Comparison of ENCODE assay signal across 9 mouse cellular contexts in the genomic region with DNA sequence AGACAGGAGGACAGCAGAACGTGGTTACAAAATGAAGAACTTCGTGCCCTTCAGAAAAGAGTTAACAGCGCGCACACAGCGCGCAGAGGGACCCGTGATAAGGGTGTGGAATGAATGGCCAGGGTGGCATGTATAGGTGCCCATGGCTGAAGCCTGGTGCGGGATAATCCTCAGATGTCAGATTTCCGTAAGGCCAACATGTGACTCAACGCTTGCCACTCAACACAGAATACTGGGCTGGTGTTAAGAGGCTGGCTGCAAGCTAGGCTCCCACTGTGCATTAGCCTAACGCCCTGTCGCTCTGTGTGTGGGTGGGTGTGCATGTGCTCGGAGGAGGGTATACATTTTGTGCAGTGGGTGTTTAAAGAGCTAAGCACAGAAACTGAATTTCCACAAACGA. TPM values are rescaled to one million over a fixed set of nuclear protein-coding genes. Genes with fewer than 3 reads are reported as not detected.
DNase-seq lines count a peak whose midpoint lies in the region; ATAC-seq lines count a peak whose summit lies in the region.
"Had no signal": no experiment of that assay in that cellular context is flagged by ENCODE, and none has a peak within 500 bp of the region (broad histone marks: within the 10 kb centered on the region; RNA-seq: fewer than 3 reads in every experiment).

No protein-coding gene starts in this region.

- H3K4me3 ChIP-seq in embryonic facial prominence, embryonic 11.5 days (ENCODE audit: low read depth, low read length): no peak overlapping the region
- no peak overlapping the region for H3K4me3 ChIP-seq in embryonic facial prominence, embryonic 10.5 days
- peak overlapping the region; percentile 83 for H3K4me3 ChIP-seq in megakaryocyte, embryonic 14.5 days (replicated peaks)

- no peak overlapping the region for H3K9ac ChIP-seq in embryonic facial prominence, embryonic 11.5 days (replicated peaks; ENCODE audit: low read length)

- WGBS in embryonic facial prominence, embryonic 11.5 days: 82% methylated on average over 14 of the region's 14 CpGs
- WGBS in embryonic facial prominence, embryonic 10.5 days: 82% methylated on average over 14 of the region's 14 CpGs

- intact Hi-C loops in left cerebral cortex, postnatal 14 days (cut with DNase I): loop anchor here (10.0 kb wide), 2 partner anchors 121 to 201 kb away; no protein-coding TSS in a partner anchor

- H3K27me3 ChIP-seq in embryonic facial prominence, embryonic 11.5 days (ENCODE audit: control insufficient read depth, insufficient read depth, low read length): no peaks in the 10 kb centered on the region
- no peaks in the 10 kb centered on the region for H3K27me3 ChIP-seq in embryonic facial prominence, embryonic 10.5 days (replicated peaks; ENCODE audit: low read depth, poor library complexity, severe bottlenecking)
- peaks cover 51% of the 10 kb centered on the region for H3K27me3 ChIP-seq in megakaryocyte, embryonic 14.5 days (replicated peaks)

- DNase-seq in embryonic facial prominence, embryonic 11.5 days (ENCODE audit: low spot score): no peak
- DNase-seq in embryonic facial prominence, embryonic 10.5 days (ENCODE audit: low spot score): no peak
- DNase-seq in left cerebral cortex, postnatal 14 days (ENCODE audit: low spot score in 2 of 2): peak; percentile 55 to 76
- no peak for DNase-seq in adrenal gland, adult 2 months
- DNase-seq in adrenal gland, postnatal 36 days: no peak
- no peak for DNase-seq in embryo, embryonic 10 days (ENCODE audit: low spot score)
- DNase-seq: kidney, adult 9 months had no signal

- peaks cover 4% of the 10 kb centered on the region; the same call in 1 of the 2 replicates for H3K4me1 ChIP-seq in embryonic facial prominence, embryonic 11.5 days (ENCODE audit: control insufficient read depth, insufficient read depth, low read length)
- H3K4me1 ChIP-seq in embryonic facial prominence, embryonic 10.5 days: peaks cover 32% of the 10 kb centered on the region
- peaks cover 22% of the 10 kb centered on the region for H3K4me1 ChIP-seq in megakaryocyte, embryonic 14.5 days

- no peak overlapping the region for H3K27ac ChIP-seq in embryonic facial prominence, embryonic 11.5 days (replicated peaks; ENCODE audit: low read depth, low read length)
- no peak overlapping the region for H3K27ac ChIP-seq in embryonic facial prominence, embryonic 10.5 days (replicated peaks)

- no peaks in the 10 kb centered on the region for H3K36me3 ChIP-seq in embryonic facial prominence, embryonic 11.5 days (replicated peaks; ENCODE audit: control insufficient read depth, insufficient read depth, low read depth, low read length)
- H3K36me3 ChIP-seq in embryonic facial prominence, embryonic 10.5 days (replicated peaks): no peaks in the 10 kb centered on the region
- no peaks in the 10 kb centered on the region for H3K36me3 ChIP-seq in megakaryocyte, embryonic 14.5 days (replicated peaks; ENCODE audit: low read length)

- H3K9me3 ChIP-seq in embryonic facial prominence, embryonic 11.5 days (replicated peaks; ENCODE audit: control insufficient read depth, low read length): no peaks in the 10 kb centered on the region
- H3K9me3 ChIP-seq in embryonic facial prominence, embryonic 10.5 days: no peaks in the 10 kb centered on the region
- no peaks in the 10 kb centered on the region for H3K9me3 ChIP-seq in megakaryocyte, embryonic 14.5 days

- 0 out of 2 replicates have a peak, but pooled peaks have one; percentile 24 for ATAC-seq in embryonic facial prominence, embryonic 11.5 days (replicated peaks; ENCODE audit: insufficient number of reproducible peaks, low FRiP score, low TSS enrichment, low read depth)
- ATAC-seq in megakaryocyte, adult 5-6 weeks (ENCODE audit: poor library complexity, severe bottlenecking): no peak

- H3K4me2 ChIP-seq in embryonic facial prominence, embryonic 11.5 days (ENCODE audit: low read depth, low read length): no peak overlapping the region

RNA-seq across cellular contexts. Expression of gene Slc4a4, which starts 47.3 kb away (rescaled TPM):
- polyA plus RNA-seq in embryonic facial prominence, embryonic 11.5 days (2014; fragmentation: Nextera tagmentation; extraction: Ambion mirVana): 1.5 and 1.6 TPM in 2 replicates
- 1.7 TPM in 2 replicates for polyA plus RNA-seq in embryonic facial prominence, embryonic 10.5 days (2016; fragmentation: Nextera tagmentation; extraction: Ambion mirVana)
- polyA plus RNA-seq in megakaryocyte, embryonic 14.5 days (2012; ENCODE audit: insufficient read depth, low replicate concordance): not detected in 2 replicates
- total RNA-seq in megakaryocyte, adult 5-6 weeks (2015): not detected in 2 replicates
- total RNA-seq in megakaryocyte, adult 5-6 weeks (2017): not detected in 2 replicates
- 100 to 1,000 TPM; 110 to 122 TPM for total RNA-seq in left cerebral cortex, postnatal 14 days (2021)
- 10 to 100 TPM; 42.7 to 65.1 TPM for total RNA-seq in adrenal gland, adult 2 months (2021)
- 3.3 and 3.9 TPM in 2 replicates for polyA plus RNA-seq in adrenal gland, adult 2 months (2012; rRNA removed)
- 10 to 100 TPM; 20.1 to 61.2 TPM for total RNA-seq in adrenal gland, postnatal 36 days (2021)

Comparison
In these comparisons a context has a peak if more than half of its experiments do, and no peak if none do; other contexts are left out.
1. DNase-seq: peak in left cerebral cortex, postnatal 14 days (2 of 2); none in embryonic facial prominence, embryonic 11.5 days (single experiment), embryonic facial prominence, embryonic 10.5 days (single experiment), adrenal gland, adult 2 months (single experiment), adrenal gland, postnatal 36 days (0 of 2) and embryo, embryonic 10 days (single experiment).
2. RNA of gene Slc4a4, which starts 47.3 kb away (total RNA-seq): 110 to 122 TPM in left cerebral cortex, postnatal 14 days, 42.7 to 65.1 TPM in adrenal gland, adult 2 months and 20.1 to 61.2 TPM in adrenal gland, postnatal 36 days; not detected in megakaryocyte, adult 5-6 weeks; every median in the first group is over 10 times any median in the second.